Mouse (Mus musculus): ENCODE measurements around the gene Adam12. TPM values are rescaled to one million over a fixed set of nuclear protein-coding genes. Genes with fewer than 3 reads are reported as not detected.

The Adam12 gene
- polyA plus RNA-seq (2014; fragmentation: Nextera tagmentation; extraction: Ambion mirVana), result 40.3 and 50.9 TPM in 2 replicates

DNA sequence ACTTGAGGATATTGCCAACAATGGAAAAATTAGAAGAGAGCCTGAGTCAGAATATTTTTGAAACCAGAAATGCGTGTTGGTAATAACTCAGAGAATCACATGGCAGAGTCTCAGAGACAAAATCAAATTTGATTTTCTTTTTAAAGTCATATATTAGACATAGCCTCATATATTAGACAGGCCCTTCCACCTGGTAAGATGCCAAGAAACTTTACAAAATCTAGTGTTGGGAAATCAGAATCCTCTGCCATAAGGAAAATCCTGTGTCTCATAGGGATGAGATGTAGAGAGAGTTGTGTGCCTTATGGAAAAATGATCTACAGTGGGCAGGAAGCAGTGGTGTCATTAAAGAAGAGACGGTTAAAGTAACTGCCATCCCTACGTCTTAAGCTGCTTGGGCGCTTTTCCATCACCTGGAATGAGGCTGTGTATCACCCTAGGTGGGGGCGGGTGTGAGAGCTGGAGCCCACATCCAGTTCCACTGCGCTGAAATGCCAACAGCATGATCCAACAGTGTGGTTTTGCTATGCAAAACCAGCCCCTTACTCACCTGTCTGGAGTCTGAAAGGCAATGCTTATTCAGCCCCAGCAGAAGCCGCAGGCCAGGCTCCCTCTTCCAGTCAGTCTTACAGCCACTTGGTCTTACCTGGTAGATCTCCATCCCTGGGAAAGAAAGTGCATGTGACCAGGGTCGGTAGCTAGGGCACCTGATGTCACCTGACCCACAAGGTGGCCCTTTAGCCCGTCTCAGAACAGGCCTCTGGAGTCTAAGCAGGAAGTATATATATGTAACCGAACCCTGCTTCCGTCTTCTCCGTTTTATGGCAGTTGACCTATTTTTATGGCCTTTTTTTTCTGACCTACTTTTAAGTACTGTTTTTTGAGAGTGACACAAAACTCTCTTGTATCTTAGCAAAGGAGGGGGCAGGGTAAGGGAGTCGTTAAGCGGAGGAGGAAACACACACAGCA is at the start of gene Adam12:
Adam12 (minus strand) TSS at position 769 of the 969 bp plus-strand sequence.
- Histone ChIP-seq H3K27ac (ENCODE audit: low read depth) (0 out of 2 replicates have a peak within 1 kb of the TSS, but pooled peaks have one; percentile 13), H3K4me1 (ENCODE audit: insufficient read depth) (peaks cover 19% of the 10 kb centered on the region; the same call in 1 of the 2 replicates), H3K36me3 (ENCODE audit: insufficient read depth) (no peaks in the 10 kb centered on the region), H3K4me2 (no peak within 1 kb of the TSS), H3K9me3 (ENCODE audit: low read depth, low read length) (no peaks in the 10 kb centered on the region), H3K27me3 (ENCODE audit: insufficient read depth, low read length) (no peaks in the 10 kb centered on the region), H3K9ac (no peak within 1 kb of the TSS), H3K4me3 (ENCODE audit: low read depth, low read length) (no peak within 1 kb of the TSS)
- no peak for ATAC-seq (ENCODE audit: insufficient read depth)
- peak; percentile 53 for DNase-seq
- 65% methylated on average over 14 of the region's 14 CpGs for WGBS
- TF ChIP-seq CTCF (IDR thresholded peaks at IDR 0.05; ENCODE audit: low read depth), result no peak

DNA sequence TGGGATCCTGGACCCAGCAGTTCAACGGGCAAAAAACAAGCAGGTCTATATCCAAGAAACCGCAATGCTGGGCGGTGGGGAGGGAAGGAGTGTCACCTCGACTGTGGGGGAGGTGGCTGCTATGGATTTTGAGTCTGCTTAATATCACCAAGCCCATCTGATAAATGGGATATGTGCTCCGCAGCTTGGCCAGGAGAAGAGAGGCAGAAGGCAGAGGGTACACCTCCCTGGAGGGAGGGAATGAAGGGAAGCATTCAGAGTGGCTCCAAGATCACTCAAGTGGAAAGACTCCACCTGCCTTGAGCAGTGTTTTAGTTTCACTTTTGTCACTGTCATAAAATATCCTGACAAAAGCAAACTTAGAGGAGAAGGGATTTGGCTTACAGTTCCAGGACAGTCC is 41.0 kb upstream of the Adam12 start:
- Histone ChIP-seq H3K9ac (no peak overlapping the region), H3K27me3 (ENCODE audit: insufficient read depth, low read length) (no peaks in the 10 kb centered on the region), H3K4me3 (ENCODE audit: low read depth, low read length) (no peak overlapping the region), H3K4me1 (ENCODE audit: insufficient read depth) (no peaks in the 10 kb centered on the region), H3K27ac (ENCODE audit: low read depth) (no peak overlapping the region), H3K36me3 (ENCODE audit: insufficient read depth) (no peaks in the 10 kb centered on the region), H3K4me2 (no peak overlapping the region), H3K9me3 (ENCODE audit: low read depth, low read length) (no peaks in the 10 kb centered on the region)
- DNase-seq, result no peak
- no peak for TF ChIP-seq CTCF (IDR thresholded peaks at IDR 0.05; ENCODE audit: low read depth)
- no peak for ATAC-seq (ENCODE audit: insufficient read depth)
- WGBS, result 80% methylated on average over 5 of the region's 5 CpGs

DNA sequence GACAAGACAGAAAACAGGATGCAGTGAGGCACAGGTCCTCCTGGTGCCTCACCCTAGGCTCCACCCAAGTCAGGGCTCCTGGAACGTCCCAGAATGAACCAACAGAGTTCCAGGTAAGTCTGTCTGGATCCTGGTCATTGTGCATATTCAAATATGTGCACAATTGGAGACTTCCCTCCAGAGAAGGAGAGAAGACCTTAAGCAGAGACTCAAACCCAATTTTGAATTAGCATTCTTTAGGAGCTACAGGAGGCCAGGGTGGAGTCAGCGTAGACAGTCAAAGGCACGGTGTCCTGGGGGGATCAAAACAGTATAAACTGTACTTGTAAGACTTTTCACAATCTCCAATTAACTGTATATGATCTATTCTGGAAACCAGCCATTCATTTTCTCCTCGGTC is 40.5 kb upstream of the Adam12 start:
- Histone ChIP-seq H3K27me3 (ENCODE audit: insufficient read depth, low read length) (no peaks in the 10 kb centered on the region), H3K4me3 (ENCODE audit: low read depth, low read length) (no peak overlapping the region), H3K4me1 (ENCODE audit: insufficient read depth) (no peaks in the 10 kb centered on the region), H3K27ac (ENCODE audit: low read depth) (no peak overlapping the region), H3K9me3 (ENCODE audit: low read depth, low read length) (no peaks in the 10 kb centered on the region), H3K9ac (no peak overlapping the region), H3K4me2 (no peak overlapping the region), H3K36me3 (ENCODE audit: insufficient read depth) (no peaks in the 10 kb centered on the region)
- WGBS, result 81% methylated on average over 4 of the region's 4 CpGs
- ATAC-seq (ENCODE audit: insufficient read depth), result no peak
- DNase-seq, result no peak
- TF ChIP-seq CTCF (IDR thresholded peaks at IDR 0.05; ENCODE audit: low read depth), result no peak

DNA sequence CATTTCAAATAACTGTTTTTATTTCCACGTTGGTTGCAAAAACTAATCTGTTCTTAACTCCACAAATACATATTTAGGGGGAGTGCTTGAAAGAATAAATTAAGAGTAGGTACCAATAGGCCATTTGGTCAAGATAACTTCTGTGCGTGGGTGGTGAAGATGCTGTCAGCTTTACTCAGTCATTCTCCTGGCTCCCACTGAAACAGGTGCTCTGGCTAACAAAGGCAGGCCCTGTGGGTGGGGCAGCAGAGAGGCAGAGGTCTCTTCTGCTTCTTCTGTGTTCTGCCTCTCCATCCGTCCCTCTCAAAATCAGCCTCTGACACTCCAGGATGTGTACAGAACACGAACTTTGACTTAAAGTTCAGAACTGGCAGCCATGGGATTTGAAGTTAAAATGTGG is 33.8 kb upstream of the Adam12 start:
- Histone ChIP-seq H3K4me3 (ENCODE audit: low read depth, low read length) (no peak overlapping the region), H3K9ac (no peak overlapping the region), H3K4me1 (ENCODE audit: insufficient read depth) (peaks cover 21% of the 10 kb centered on the region), H3K4me2 (no peak overlapping the region), H3K9me3 (ENCODE audit: low read depth, low read length) (no peaks in the 10 kb centered on the region), H3K36me3 (ENCODE audit: insufficient read depth) (no peaks in the 10 kb centered on the region), H3K27ac (ENCODE audit: low read depth) (no peak overlapping the region), H3K27me3 (ENCODE audit: insufficient read depth, low read length) (no peaks in the 10 kb centered on the region)
- WGBS, result 71% methylated on average over 4 of the region's 4 CpGs
- DNase-seq (no peak), ATAC-seq (ENCODE audit: insufficient read depth) (no peak)
- no peak for TF ChIP-seq CTCF (IDR thresholded peaks at IDR 0.05; ENCODE audit: low read depth)

DNA sequence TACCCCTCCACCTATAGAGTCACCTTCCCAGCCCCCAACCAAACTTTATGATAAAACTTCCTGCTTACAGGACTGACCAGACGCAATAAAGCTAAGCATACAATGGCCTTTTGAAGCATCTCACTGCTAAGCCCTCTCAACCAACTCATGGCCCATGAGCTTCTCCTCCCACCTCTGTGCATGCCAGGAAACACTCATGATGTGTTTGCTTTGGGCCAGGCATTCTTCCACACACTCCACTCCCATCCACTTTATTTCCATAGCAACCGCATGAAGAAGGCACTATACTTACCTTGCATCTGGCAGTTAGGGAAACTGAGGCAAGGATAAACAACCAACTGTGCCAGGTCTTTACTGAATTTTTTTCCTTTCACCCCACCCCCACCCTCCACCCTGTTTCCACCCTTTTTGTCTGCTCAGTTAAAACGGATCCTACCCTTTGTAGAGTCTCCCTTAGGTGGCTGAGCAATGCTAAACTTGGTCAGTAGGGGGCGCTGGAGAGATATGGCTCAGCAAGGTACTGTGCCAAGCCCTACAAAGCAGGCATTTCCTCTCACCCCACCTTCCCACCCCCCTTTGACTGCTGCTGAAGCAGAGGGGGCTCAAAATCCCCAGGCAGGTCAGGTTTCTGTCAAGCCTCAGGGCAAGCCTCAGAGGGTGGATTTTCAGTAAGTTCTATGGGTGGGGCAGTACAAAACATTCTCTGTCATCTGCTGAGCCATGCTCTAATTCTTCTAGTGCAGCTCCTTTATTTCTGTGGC is 31.4 kb upstream of the Adam12 start:
- H3K4me3 ChIP-seq (ENCODE audit: low read depth, low read length), result no peak overlapping the region
- peak; percentile 89 for TF ChIP-seq CTCF (IDR thresholded peaks at IDR 0.05; ENCODE audit: low read depth)
- H3K4me1 ChIP-seq (ENCODE audit: insufficient read depth), result peaks cover 21% of the 10 kb centered on the region
- H3K36me3 ChIP-seq (ENCODE audit: insufficient read depth), result no peaks in the 10 kb centered on the region
- peak overlapping the region; percentile 83 for H3K27ac ChIP-seq (ENCODE audit: low read depth)
- ATAC-seq (ENCODE audit: insufficient read depth) (peak; percentile 89), DNase-seq (peak; percentile 90)
- WGBS, result 34% methylated on average over 4 of the region's 4 CpGs
- no peaks in the 10 kb centered on the region for H3K27me3 ChIP-seq (ENCODE audit: insufficient read depth, low read length)
- H3K9ac ChIP-seq, result no peak overlapping the region
- no peak overlapping the region for H3K4me2 ChIP-seq
- H3K9me3 ChIP-seq (ENCODE audit: low read depth, low read length), result no peaks in the 10 kb centered on the region

DNA sequence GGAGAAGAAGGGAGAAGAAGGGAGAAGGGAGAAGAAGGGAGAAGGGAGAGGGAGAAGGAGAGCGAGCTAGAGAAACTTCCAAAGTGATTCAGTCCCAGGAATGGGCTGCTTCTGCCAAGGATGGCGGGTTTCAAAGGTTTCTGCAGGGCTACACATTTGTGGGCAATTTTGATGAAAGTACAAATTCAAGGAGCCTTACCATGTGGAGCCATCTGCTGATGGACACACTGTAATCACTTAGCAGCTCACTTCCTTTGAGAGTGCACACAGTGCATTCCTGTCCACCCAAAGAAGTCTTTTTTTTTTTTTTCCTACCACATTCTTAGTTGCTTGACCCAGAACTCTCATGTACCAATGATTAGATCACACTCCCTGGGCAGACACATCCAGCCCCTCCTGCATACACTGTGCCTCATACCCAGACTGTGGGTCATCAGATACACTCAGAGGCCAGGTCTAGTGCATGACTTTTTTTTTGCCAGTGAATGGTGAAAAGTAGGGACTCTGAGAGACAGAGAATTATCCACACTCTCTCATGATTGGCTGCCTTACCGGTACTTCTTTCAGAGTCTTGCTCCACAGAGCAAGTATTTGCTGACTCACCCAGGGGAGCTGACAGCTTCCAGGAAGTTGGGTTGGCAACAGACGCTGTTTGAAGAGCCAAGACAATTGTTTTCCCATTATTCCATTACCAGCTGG is 29.2 kb upstream of the Adam12 start:
- no peaks in the 10 kb centered on the region for H3K27me3 ChIP-seq (ENCODE audit: insufficient read depth, low read length)
- ATAC-seq (ENCODE audit: insufficient read depth), result peak; percentile 38; the same call in 1 of the 2 replicates
- peaks cover 24% of the 10 kb centered on the region for H3K4me1 ChIP-seq (ENCODE audit: insufficient read depth)
- 40% methylated on average over 4 of the region's 4 CpGs for WGBS
- no peaks in the 10 kb centered on the region for H3K36me3 ChIP-seq (ENCODE audit: insufficient read depth)
- no peak overlapping the region for H3K9ac ChIP-seq
- peak; percentile 81 for DNase-seq
- H3K4me3 ChIP-seq (ENCODE audit: low read depth, low read length), result no peak overlapping the region
- peak; percentile 10; the same call in 1 of the 2 replicates for TF ChIP-seq CTCF (IDR thresholded peaks at IDR 0.05; ENCODE audit: low read depth)
- H3K9me3 ChIP-seq (ENCODE audit: low read depth, low read length), result no peaks in the 10 kb centered on the region
- no peak overlapping the region for H3K4me2 ChIP-seq
- peak overlapping the region; percentile 83; the same call in 1 of the 2 replicates for H3K27ac ChIP-seq (ENCODE audit: low read depth)

Measured in lung, embryonic 14.5 days (tissue).